Mouse (Mus musculus) MEL-GATA-1-ER (cell line): ENCODE results near the gene AI597479.
"Not testable (repeated sequence)": the region's sequence is repeated elsewhere in the genome, so short reads cannot be mapped to it uniquely, and the experiment has no call there.

Source experiments
- DNase-seq: peaks from one replicate; pipeline ENCODE4 v3.0.0-alpha.2; 2012; ENCODE audit warnings: low read depth; ENCODE audit errors: extremely low read depth

The AI597479 gene

DNA sequence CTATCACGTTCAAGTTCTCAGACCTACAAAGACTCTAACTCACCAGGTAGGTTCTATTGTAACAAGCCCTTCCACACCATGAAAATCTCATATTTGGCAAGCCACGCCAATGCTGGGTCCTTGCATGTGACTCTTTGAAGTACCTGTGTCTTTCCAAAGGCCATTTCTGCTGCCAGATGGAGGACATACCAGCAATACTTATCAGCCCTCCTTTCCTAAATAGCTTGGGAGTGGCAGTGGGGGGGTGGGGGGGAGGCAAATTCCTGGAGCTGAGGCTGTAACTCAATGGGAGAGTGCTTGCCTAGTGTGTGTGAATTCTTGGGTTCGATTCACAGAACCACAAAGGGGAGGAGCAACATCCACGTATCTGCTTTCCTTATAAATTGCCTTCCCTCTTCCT, 26.2 kb downstream of the AI597479 start:
- DNase-seq: no peak

DNA sequence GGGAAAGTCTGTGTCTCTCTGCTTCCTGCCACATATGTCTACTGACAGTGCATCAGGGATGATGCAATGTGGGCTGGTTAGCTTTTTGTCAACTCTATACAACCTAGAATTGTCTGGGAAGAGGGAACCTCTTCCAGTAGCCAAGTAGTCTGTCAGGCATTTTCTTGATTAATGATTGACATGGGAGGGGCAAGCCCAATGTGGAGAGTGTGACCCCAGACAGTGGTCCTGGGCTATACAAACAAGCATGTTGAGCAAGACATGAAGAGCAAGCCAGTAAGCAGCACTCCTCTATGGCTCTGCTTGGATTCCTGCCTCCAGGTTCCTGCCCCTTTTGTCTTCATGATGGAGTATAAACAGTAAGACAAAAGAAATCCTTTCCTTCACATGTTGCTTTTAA, 28.7 kb downstream of the AI597479 start:
- DNase-seq: no peak

DNA sequence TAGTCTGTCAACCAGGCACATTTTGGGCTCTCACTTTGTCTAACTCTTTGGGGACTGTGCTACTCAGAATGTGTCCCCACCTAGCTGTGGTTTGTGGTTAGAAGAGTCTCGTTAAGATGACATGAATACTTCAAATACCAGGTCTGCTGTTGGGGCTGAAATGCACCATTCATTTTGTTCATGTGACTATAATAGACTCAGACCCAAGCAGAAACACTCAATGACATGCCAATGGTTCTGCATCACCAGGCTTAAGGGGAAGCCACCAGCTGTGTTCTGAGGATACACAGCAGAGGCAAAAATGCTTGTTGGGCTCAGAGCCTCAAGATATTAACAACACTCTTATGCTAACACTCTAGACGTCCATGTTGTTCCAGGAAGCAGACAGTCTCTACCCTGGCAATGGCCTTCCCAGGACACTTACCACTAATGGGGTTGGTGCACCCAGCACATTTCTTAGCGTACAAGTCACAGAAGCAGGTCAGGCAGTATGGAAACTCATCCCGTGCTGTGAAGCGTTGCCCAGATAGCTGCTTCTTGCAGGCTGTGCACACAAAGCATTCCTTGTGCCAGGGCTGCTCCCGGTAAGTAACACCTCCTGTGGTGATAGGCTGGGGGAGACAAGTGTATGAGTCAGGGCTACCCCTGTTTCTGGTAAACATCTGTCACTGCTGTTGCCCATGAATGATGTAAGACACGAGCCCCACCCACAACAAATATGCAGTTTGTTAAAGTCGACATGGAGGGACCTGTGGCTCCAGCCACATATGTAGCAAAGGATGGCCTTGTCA, 29.5 kb downstream of the AI597479 start:
- no peak for DNase-seq

DNA sequence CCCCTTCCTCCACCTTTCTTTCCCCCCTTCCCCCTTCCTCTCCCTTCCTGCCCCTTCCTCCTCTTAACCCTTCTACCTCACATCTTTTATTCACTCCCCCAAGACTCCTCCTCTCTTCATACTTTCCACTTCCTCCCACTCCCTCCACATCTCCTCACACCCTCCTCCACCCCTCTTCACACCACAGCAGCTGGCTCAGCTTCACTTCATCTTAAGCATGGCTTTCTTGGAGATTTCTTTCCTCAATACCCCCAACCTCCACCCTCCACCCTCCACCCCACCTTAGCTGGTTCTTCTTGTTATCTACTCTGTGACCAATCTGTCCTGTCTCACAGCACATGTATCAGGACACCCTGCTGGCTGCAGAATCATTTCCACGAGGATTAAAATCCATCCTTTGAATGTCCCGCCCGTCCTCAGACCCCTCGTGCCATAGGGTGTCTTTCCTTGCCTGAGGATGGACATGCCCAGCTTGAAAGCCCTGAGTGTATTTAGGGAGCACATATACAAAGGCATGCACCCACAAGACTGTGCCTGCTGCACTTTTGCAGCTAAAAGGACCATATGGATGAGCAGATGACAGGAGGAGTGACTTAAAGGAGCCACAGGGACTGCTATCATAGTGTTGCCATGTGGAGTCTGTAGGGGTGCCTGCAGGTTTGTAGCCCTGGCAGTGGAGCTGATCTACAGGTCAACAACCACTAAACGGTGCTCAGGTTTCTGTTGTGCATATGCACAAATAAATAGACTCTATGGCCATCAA, 31.9 kb downstream of the AI597479 start:
- DNase-seq: no peak

DNA sequence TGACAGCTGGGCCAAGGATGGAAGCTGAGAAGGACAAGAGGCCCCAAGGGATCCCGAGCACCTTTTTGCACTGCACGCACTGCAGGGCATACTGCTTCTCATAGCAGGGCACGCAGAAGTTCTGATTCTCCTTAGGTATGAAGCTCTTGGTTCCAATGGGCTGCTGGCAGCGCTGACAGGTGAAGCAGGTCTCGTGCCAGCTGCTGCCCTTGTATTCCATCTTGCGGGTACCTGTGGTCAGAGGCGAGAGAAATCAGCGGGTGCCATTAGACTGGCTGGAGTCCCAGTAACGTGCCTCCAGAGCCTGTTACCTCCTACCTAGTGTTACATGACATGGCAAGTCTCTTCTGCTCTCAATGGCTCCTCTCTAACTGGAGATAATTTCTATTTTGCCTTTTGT, 33.1 kb downstream of the AI597479 start:
- DNase-seq: no peak

DNA sequence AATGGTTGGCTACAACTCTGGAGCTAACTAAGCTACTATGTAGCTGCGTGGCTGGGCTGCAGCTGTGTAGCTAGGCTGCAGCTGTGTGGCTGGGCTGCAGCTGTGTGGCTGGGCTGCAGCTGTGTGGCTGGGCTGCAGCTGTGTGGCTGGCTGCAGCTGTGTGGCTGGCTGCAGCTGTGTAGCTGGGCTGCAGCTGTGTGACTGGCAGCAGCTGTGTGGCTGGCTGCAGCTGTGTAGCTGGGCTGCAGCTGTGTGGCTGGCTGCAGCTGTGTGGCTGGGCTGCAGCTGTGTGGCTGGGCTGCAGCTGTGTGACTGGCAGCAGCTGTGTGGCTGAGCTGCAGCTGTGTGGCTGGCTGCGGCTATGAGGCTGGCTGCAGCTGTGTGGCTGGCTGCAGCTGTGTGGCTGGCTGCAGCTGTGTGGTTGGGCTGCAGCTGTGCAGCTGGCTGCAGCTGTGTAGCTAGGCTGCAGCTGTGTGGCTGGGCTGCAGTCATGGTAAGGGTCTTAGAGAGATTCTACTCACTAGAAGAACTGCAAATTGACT, 38.0 kb downstream of the AI597479 start:
- not testable (repeated sequence) for DNase-seq

DNA sequence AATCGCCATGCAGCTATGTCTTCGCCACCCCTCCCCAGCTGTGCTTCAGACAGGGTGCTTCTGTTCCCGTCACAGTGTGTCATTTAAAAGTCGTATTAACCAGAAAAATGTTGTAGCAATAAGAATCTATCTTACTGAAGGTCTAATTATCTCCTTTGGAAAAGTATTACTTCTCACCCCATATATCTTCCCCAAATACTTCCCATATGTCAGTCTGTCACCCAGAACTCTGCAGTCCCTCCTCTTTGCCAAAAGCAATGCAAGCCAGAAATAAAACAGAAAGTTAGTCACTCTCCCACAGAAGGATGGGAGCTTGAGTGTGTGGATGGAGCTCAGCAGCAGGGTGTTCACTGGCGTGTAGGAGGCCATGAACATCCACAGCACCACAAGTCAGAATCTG, 38.8 kb downstream of the AI597479 start:
- no peak for DNase-seq

DNA sequence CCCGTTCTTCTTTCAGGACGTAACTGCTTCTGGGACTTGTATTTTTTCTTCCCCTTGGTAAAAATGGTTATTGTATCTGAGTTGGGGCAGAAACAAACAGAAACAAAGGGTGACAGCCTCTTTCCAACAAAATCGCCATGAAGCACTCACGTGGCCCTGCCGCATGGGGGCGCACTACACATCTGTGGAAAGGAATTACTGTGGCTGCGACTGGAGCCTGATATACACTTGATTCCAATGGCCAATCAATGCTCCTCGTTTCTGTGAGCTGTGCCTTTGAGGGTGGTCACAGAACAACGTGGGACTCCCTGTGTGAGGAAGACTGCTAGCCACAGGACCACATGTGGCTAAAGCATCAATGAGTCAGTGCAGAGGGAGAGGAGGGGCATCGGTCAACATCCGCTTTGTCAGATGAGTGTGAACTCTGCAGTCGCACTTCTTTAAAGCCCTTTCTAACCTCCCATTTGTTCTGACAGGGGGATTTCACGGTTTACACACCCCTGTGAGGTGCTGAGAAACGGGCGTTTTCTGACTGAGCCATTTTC, 39.8 kb downstream of the AI597479 start:
- no peak for DNase-seq

DNA sequence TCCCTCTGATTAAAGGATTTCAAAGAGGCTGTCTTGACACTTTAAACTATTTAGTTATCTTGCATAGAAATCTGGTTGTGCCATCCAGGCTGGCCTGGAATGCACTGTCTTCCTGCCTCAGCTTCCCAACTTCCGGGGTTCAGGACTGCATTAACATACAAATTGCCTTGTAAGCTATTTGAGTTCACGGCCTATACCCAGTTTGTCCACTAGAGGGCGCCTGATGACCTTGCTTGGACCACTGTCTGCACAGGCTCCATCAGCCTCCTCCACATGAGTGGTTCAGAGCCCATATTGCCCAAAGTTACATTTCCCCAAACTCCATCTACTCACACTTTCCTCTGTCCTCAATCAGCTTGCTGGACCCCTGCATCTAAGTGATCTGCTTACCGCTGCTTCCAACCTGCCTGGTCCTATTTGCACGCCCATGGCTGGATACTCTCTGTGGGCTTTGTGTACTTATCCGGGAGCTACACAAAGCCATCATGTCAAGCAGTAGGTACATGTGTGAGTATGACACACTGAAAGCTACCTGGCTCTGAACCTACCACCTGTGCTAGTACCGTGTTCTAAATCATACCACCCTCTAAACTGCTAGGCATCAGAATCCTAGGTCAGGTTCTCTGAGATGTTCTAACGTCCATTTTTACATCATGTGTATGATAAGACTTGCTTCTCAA, 41.2 kb downstream of the AI597479 start:
- peak; percentile 71 for DNase-seq

DNA sequence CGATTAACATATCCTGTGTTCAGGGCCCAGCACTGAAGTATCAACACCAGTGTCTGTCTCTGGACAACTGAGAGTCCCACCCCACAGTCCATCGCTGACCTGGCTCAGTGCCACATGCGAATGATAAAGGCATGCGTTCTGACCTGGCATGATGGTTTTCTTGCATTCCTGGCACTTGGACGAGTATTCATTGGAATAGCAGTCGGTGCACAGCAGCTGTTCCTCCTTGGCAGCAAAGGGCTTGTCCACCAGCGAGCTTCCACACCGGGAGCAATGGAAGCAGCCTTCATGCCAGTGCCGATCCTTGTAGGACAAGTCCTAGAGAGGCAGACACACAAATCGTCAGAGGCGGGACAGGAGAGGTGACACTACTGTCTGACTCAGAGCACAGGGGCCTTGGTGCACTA, 43.0 kb downstream of the AI597479 start:
- no peak for DNase-seq

DNA sequence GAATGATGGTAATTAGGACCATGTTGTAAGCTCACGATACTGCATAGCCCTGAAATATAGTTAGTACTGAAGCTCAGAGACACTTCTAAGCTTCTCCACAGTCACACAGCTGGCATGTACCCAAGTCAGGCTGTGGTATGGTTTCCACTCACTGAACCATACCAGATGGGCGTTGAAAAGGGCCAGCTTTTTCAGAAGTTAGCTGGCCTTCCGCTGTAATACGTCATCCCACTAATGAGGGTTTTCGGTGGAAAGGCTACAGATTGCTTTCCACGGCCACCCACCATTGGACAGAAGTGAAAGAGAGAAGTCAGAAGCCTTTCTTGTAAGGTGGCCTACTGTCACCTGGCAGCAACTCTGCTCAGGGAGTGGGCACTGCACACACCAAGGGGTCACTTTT, 44.3 kb downstream of the AI597479 start:
- DNase-seq: no peak

DNA sequence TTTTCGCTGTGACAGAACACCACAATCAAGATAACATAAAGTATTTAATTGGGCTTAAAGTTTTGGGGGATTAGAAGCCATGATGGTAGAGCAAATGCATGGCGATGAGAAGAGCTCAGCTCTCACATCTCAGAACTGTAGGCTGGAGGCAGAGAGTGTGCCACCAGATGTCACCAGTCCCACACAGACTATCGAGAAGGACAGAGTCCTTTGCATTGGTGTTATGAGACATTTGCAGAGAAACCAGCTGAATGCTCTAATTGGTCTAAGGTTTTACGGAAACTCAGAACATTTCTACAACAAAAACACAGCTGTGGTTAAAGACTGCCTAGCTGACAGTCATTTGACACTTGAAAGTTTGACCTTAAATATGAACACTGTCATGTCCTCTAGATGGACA, 44.8 kb downstream of the AI597479 start:
- no peak for DNase-seq

DNA sequence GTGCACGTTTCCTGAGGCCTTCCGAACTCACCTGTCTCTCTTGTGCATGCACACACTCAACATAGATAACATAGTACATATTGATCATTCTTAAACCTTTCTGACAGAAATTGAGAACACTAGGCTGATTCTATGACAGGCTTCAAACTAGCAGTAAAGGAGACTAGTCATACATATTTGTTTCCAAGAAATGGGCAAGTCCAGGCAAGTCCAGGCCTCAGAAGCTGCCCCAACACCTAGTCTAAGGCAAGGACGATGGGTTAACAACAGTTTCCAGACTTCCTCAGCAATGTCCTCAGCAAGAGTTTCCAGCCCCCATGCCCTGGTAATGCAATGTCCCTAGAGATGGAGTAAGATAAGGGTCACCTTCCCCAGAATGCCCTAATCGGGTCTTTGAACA, 45.3 kb downstream of the AI597479 start:
- no peak for DNase-seq

DNA sequence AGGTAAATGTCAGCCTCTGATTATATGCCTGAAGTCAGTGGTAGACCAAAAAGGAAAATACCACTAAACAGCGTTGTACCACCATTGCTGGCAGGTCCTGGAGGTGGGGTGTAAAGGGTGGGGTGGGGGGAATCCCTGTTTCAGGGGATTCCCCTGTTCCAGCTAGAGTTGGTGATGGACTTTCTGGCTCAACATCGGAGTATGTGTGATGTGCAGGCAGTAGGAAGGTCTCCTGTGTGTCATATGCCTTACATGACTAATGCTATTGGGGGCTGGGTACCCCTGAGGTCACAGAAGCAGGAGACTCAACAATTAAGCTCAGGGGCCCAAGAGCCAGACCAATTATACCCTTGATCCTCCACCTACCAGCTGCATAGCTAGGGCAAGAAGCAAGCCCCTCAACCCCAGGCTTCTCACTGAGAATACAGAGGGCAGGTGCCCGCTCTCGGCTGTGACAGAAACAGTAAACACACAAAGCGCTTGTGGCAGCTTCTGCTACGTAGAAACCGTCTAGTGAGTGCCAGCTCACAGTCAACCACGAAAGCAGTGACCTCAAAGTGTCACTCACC, 45.9 kb downstream of the AI597479 start:
- DNase-seq: no peak

DNA sequence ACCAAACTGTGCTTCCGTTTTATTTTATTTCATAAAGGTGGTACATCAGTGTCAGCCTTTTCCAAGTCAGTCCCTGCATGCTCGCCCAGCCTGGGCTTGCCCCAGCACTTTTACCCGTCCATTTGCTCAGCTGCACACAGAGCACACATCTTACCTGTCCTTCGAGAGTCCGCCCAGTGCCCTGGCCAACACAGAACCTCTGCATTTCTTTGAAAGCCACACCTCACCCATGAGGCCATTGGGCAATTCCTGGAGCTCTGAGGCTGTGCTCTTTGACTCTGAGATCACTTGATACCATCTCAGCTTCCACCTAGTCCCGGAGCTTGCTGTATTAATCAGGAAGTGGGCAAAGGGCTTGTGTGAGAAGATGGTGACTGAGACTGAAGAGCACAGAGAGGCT, 46.9 kb downstream of the AI597479 start:
- DNase-seq: no peak

DNA sequence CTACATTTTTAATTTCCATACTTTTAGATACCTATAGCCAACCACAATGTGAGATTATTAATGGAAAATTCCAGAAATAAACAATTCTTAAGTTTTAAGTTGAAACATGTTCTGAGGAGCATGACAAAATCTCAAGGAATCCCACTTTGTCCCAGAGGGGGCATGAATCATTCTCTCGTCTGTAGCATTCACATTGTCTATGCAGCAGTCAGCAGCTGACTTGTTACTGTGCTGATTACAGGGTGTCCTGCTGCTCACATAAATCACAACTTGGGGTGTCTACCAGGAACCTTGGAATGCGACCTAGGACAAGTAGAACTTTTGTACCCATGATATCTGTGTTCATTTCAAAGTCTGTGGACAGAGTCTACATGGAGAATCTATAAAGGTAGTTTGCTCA, 49.0 kb downstream of the AI597479 start:
- no peak for DNase-seq

DNA sequence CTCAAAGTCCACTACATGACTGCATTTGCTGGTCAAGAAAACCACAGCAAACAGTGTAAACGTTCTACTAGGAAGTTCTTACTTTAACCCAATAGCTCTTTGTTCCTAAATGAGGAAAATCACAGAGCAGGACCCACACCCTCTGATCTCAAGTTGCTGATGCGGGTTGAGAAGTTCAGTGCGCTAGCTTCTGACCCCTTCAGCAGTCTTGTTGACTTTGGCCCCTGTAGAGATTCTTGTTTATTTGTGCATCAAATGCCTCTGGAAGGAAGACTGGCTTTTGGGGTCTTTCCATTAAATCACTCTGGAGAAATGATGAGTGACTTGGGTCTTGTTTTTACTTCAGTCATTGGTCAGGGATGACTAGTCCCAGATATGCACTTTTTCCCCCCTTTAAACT, 51.7 kb downstream of the AI597479 start:
- DNase-seq: no peak

DNA sequence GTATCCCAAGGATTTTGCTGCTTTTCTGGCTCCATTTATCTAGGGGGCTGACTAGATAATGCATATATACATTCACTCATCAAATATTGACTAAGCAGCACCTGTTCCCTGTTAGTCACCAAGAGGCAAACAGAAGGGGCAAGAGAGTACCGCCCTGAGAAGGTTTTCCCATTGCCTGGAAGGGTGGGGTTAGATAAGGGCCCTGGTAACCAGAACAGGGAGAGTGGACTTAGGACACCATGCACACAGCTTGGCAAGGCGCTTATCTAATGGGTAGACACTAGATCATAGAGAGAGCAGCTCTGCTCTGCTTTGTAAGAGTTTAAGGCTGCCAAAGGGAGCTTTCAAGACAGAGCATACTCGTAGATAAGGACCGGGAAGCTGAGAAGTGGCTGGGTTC, 54.1 kb downstream of the AI597479 start:
- no peak for DNase-seq

DNA sequence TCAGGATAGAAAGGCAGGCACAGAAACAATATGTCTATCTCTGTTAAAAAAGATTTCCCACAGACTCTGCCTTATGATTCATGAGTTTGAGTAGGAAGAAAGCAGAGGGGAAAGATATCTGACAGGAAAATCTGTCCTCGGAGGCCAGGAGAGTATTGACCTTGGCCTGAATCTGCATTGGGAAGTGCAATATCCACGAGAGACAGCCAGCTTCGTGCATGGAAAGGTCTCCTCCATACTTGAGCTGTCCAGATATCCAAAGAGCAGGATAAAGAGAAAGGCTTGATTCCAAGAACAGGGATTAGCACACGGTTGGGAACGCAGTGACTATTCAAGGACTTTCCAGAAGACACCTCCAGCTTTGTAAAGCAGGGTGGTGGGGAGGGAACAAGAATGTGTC, 55.0 kb downstream of the AI597479 start:
- DNase-seq: no peak

DNA sequence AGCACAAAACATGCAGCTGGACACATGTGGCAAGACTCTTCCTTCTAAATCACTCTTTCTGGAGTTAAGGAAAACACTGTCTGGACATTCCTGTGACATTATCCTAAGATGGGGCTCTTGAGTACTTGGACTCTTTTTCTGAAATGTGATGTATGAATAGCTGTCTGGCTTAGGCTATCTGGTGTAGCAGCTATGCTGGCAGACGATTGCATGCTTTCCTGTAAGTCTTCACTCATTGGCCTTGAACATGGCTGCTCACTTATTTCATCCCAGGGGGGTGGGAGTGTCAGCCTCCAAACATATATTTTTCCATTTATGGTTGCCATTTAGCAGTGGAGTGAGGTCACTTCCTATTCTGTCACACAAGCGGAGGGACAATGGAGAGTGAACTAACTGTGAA, 56.0 kb downstream of the AI597479 start:
- no peak for DNase-seq

DNA sequence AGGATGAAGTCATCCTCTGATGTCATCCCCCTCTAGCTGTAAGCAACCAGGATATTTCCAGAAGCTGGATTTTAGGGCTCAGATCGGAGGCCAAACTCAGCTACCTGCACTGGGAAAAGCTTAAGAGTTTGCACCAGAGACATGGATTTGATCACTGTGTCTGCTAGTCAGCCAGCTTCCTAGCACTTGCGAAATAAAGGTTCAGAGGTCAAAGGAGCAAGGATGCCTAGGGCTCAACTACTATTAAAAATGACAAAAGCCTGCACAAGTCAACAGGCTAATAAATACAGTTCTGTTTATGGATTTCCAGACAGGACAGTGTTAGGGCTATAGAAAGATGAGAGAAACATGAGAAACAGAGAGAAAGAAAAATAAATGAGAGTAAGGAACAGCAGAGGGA, 59.4 kb downstream of the AI597479 start:
- no peak for DNase-seq
